Mouse (Mus musculus) myocyte (in vitro differentiated cells): ENCODE measurements around the gene Sumo2. TPM values are rescaled to one million over a fixed set of nuclear protein-coding genes. Genes with fewer than 3 reads are reported as not detected.
"Not testable (repeated sequence)": the region's sequence is repeated elsewhere in the genome, so short reads cannot be mapped to it uniquely, and the experiment has no call there.

Experiments
- H3K27me3 ChIP-seq: one replicate; pipeline ENCODE4 v1.6.1; 2011; ENCODE audit not compliant: control insufficient read depth, insufficient read depth, insufficient read length
- H3K36me3 ChIP-seq: one replicate; pipeline ENCODE4 v1.6.1; 2011; ENCODE audit not compliant: control insufficient read depth, insufficient read depth
- H3K4me2 ChIP-seq: one replicate; pipeline ENCODE4 v1.6.1; 2011; ENCODE audit warnings: low read depth, control low read depth
- H3K4me3 ChIP-seq: one replicate; pipeline ENCODE4 v1.5.1; 2011; ENCODE audit warnings: mild to moderate bottlenecking, control low read depth, moderate library complexity
- H3K79me2 ChIP-seq: one replicate; pipeline ENCODE4 v1.6.1; 2011; ENCODE audit not compliant: control insufficient read depth, insufficient read depth
- H3ac ChIP-seq: one replicate; pipeline ENCODE4 v1.6.1; 2011; ENCODE audit not compliant: control insufficient read depth, insufficient read length
- CEBPB ChIP-seq: IDR thresholded peaks from 2 replicates; pipeline ENCODE4 v1.6.1; 2011; ENCODE audit warnings: mild to moderate bottlenecking, moderate library complexity; ENCODE audit not compliant: poor library complexity, insufficient read depth, severe bottlenecking
- E2F4 ChIP-seq: IDR thresholded peaks from one replicate; pipeline ENCODE4 v1.6.1; 2011; ENCODE audit warnings: mild to moderate bottlenecking, control low read depth, moderate library complexity; ENCODE audit not compliant: insufficient read depth
- MAX ChIP-seq: IDR thresholded peaks from one replicate; pipeline ENCODE4 v1.6.1; 2011; ENCODE audit warnings: low read depth, mild to moderate bottlenecking, control low read depth
- MYOD1 ChIP-seq, 3 experiments: IDR thresholded peaks; one replicate each; pipeline ENCODE4 v1.6.1; 2011; ENCODE audit warnings: control low read depth in 2 of 3, low read depth in 2 of 3, mild to moderate bottlenecking in 2 of 3, moderate library complexity in 1 of 3; ENCODE audit not compliant: insufficient read length in 2 of 3, control insufficient read depth in 1 of 3
- MYOG ChIP-seq, 3 experiments: IDR thresholded peaks; one replicate each; pipeline ENCODE4 v1.6.1; 2011; ENCODE audit warnings: control low read depth in 2 of 3, low read depth in 2 of 3, mild to moderate bottlenecking in 2 of 3; ENCODE audit not compliant: insufficient read length in 2 of 3, control insufficient read depth in 1 of 3, insufficient read depth in 1 of 3
- POLR2A ChIP-seq: IDR thresholded peaks from one replicate; pipeline ENCODE4 v1.6.1; 2011; ENCODE audit warnings: low read depth, mild to moderate bottlenecking, control low read depth, moderate library complexity; ENCODE audit not compliant: insufficient read length
- POLR2AphosphoS2 ChIP-seq: IDR thresholded peaks from one replicate; pipeline ENCODE4 v1.6.1; 2011; ENCODE audit warnings: low read depth, control low read depth; ENCODE audit not compliant: insufficient read length
- REST ChIP-seq: IDR thresholded peaks from one replicate; pipeline ENCODE4 v1.6.1; 2011; ENCODE audit warnings: mild to moderate bottlenecking, control low read depth, moderate library complexity; ENCODE audit not compliant: insufficient read depth, insufficient read length
- SRF ChIP-seq: IDR thresholded peaks from one replicate; pipeline ENCODE4 v1.6.1; 2011; ENCODE audit warnings: low read depth; ENCODE audit not compliant: control insufficient read depth, insufficient read length
- TCF12 ChIP-seq: IDR thresholded peaks from one replicate; pipeline ENCODE4 v1.6.1; 2011; ENCODE audit warnings: mild to moderate bottlenecking, control low read depth; ENCODE audit not compliant: poor library complexity, insufficient read depth, severe bottlenecking
- TCF3 ChIP-seq: IDR thresholded peaks from one replicate; pipeline ENCODE4 v1.6.1; 2011; ENCODE audit warnings: low read depth, control low read depth; ENCODE audit not compliant: insufficient read length
- USF1 ChIP-seq: IDR thresholded peaks from one replicate; pipeline ENCODE4 v1.6.1; 2011; ENCODE audit warnings: low read depth, mild to moderate bottlenecking, control low read depth, moderate library complexity
- polyA plus RNA-seq: library from polyadenylated mRNA; unstranded; fragments of >200 nt; fragmentation: generic; extraction: Trizol; gene quantifications from one replicate; pipeline ENCODE4 v1.2.1, GENCODE M21; 2012; ENCODE audit warnings: missing spikeins

Sumo2 gene
- polyA plus RNA-seq, 1 experiment = 176 TPM

DNA sequence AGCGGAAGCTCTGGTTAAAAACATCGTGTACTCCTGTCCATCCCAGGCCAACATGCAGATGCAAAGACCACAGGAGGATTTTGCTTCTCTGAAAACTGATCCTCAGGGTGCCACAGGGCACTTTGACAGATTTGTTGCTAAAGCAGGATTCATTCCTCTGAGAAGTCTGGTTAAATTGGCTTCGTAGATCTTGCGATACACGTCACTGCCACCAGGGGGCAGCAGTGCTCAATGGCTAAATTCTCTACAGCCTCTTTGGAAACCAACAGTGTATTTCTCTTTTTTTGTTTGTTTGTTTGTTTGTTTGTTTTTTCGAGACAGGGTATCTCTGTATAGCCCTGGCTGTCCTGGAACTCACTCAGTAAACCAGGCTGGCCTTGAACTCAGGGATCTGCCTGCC, 52.4 kb downstream of the Sumo2 start:
- Histone ChIP-seq H3K79me2 (no peaks in the 10 kb centered on the region), H3K36me3 (peaks cover 4% of the 10 kb centered on the region), H3K4me3 (no peak overlapping the region), H3ac (no peak overlapping the region), H3K4me2 (no peak overlapping the region), H3K27me3 (no peaks in the 10 kb centered on the region)
- TF ChIP-seq MYOG (IDR thresholded peaks at IDR 0.05; ENCODE audit: control insufficient read depth in 1 of 3, insufficient read depth in 1 of 3, insufficient read length in 2 of 3, low read depth in 2 of 3) (no peak), CEBPB (no peak), MAX (no peak), REST (no peak), SRF (no peak), TCF3 (no peak), MYOD1 (IDR thresholded peaks at IDR 0.05; ENCODE audit: control insufficient read depth in 1 of 3, insufficient read length in 2 of 3, low read depth in 2 of 3) (no peak), USF1 (no peak), TCF12 (no peak), POLR2AphosphoS2 (no peak), POLR2A (no peak), E2F4 (no peak)

DNA sequence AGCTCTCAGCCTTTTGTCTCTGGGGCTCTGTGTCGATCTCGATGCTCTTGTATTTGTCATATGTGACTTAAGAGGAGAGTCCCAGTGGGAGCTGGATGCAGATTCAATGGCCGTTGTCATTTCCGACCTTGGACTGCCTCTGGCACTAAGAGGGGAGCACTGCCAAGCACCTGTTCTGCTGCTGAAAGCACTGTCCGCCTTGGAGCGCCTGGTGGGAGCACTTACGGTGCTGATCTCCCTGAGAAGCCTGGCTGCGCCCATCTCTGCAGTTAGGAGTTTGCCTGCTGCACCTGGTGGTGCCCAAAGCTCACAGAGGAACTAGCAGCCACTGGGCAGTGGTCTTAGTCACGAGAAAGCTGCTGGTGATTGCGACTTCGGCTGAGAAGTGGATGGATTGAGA, 52.8 kb downstream of the Sumo2 start:
- peaks cover 4% of the 10 kb centered on the region for H3K36me3 ChIP-seq
- no peak overlapping the region for H3ac ChIP-seq
- H3K4me3 ChIP-seq = no peak overlapping the region
- TF ChIP-seq MYOD1 (IDR thresholded peaks at IDR 0.05; ENCODE audit: control insufficient read depth in 1 of 3, insufficient read length in 2 of 3, low read depth in 2 of 3) (peak in 2 of 3 experiments; percentile 5 to 60), SRF (no peak)
- H3K79me2 ChIP-seq = no peaks in the 10 kb centered on the region
- H3K4me2 ChIP-seq = no peak overlapping the region
- H3K27me3 ChIP-seq = no peaks in the 10 kb centered on the region

- Histone ChIP-seq H3K79me2 (no peaks in the 10 kb centered on the region), H3K36me3 (peaks cover 4% of the 10 kb centered on the region), H3K27me3 (no peaks in the 10 kb centered on the region), H3ac (no peak overlapping the region), H3K4me3 (no peak overlapping the region), H3K4me2 (no peak overlapping the region)
- no peak for TF ChIP-seq TCF3
- no peak for TF ChIP-seq MYOG (IDR thresholded peaks at IDR 0.05; ENCODE audit: control insufficient read depth in 1 of 3, insufficient read depth in 1 of 3, insufficient read length in 2 of 3, low read depth in 2 of 3)
- TF ChIP-seq POLR2A = no peak
- no peak for TF ChIP-seq E2F4
- TF ChIP-seq POLR2AphosphoS2 = no peak
- no peak for TF ChIP-seq SRF
- TF ChIP-seq REST = no peak
- no peak for TF ChIP-seq MAX
- no peak for TF ChIP-seq CEBPB
Observed at GRCm38 (mm10) chr11:115481553-115482259, 54.4 kb downstream of the Sumo2 start.

GRCm38 (mm10) chr11:115478296-115478938, 57.7 kb downstream of the Sumo2 start:
- Histone ChIP-seq H3K4me2 (no peak overlapping the region), H3K36me3 (peaks cover 4% of the 10 kb centered on the region), H3K27me3 (no peaks in the 10 kb centered on the region), H3ac (no peak overlapping the region), H3K79me2 (no peaks in the 10 kb centered on the region), H3K4me3 (no peak overlapping the region)
- TF ChIP-seq POLR2A (no peak), TCF12 (no peak)

DNA sequence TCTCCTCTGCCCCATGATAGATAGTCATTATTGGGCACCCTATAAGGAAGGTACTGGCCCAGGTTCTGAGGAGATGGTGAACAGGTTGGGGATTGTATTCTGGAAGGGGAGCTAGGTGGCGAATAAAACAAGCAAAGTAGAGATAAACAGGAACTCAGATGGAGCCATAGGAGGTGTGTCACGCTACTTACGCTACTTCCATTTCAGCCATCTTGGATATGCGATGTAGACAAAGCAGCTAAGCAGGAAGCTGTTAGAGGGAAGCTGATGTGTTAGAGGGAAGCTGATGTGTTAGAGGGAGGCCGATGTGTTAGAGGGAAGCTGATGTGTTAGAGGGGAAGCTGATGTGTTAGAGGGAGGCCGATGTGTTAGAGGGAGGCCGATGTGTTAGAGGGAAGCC, 58.7 kb downstream of the Sumo2 start:
- not testable (repeated sequence) for H3K4me3 ChIP-seq, H3ac ChIP-seq, H3K79me2 ChIP-seq, H3K27me3 ChIP-seq, H3K36me3 ChIP-seq
- H3K4me2 ChIP-seq = peak overlapping the region; percentile 65

DNA sequence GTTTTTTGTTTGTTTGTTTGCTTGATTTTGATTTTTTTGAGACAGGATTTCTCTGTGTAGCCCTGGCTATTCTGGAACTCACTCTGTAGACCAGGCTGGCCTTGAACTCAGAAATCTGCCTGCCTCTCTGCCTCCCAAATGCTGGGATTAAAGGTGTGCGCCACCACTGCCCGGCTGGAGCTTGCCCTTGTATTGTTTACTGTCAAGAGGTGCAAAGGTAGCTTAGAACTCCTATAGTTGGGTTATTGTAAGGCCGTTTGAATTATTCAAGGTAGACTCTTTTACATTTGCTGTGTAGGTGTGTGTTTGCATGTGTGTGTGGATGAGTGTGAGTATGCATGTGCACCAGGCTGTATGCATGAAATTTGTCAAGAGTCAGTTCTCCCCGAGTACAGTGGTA, 59.4 kb downstream of the Sumo2 start:
- H3K36me3 ChIP-seq, H3K27me3 ChIP-seq, H3K79me2 ChIP-seq, H3ac ChIP-seq: not testable (repeated sequence)
- peak overlapping the region; percentile 65 for H3K4me2 ChIP-seq
- H3K4me3 ChIP-seq = peak overlapping the region; percentile 73
